Mouse (Mus musculus) heart, embryonic 16.5 days (tissue): ENCODE results near the gene Gm4301. TPM values are rescaled to one million over a fixed set of nuclear protein-coding genes. Genes with fewer than 3 reads are reported as not detected.
"Not testable (repeated sequence)": the region's sequence is repeated elsewhere in the genome, so short reads cannot be mapped to it uniquely, and the experiment has no call there.

Experiments
- ATAC-seq: fragments of 200-750 bp; cut with Nextera tagmentation; replicated peaks from 2 replicates; pipeline ENCODE4 v1.8.0; 2017; ENCODE audit warnings: moderate number of reproducible peaks; ENCODE audit not compliant: insufficient read depth, low FRiP score; ENCODE audit errors: extremely low read depth
- H3K27ac ChIP-seq: fragments of 300-500 bp; sonication (generic); 2 replicates; pipeline ENCODE4 v1.5.1; 2014; ENCODE audit warnings: mild to moderate bottlenecking, low read length, control low read depth, moderate library complexity
- H3K27me3 ChIP-seq: fragments of 300-500 bp; sonication (generic); 2 replicates; pipeline ENCODE4 v1.6.1; 2014; ENCODE audit warnings: low read length, mixed read lengths; ENCODE audit not compliant: control insufficient read depth, insufficient read depth
- H3K36me3 ChIP-seq: fragments of 300-500 bp; sonication (generic); 2 replicates; pipeline ENCODE4 v1.6.1; 2014; ENCODE audit not compliant: control insufficient read depth, insufficient read depth
- H3K4me1 ChIP-seq: fragments of 300-500 bp; sonication (generic); 2 replicates; pipeline ENCODE4 v1.6.1; 2014; ENCODE audit warnings: low read length, mixed read lengths; ENCODE audit not compliant: control insufficient read depth, insufficient read depth
- H3K4me2 ChIP-seq: fragments of 300-500 bp; sonication (generic); 2 replicates; pipeline ENCODE4 v1.6.1; 2014; ENCODE audit warnings: low read depth, mild to moderate bottlenecking, control low read depth, low read length
- H3K4me3 ChIP-seq: fragments of 300-500 bp; sonication (generic); 2 replicates; pipeline ENCODE4 v1.5.1; 2014; ENCODE audit warnings: mild to moderate bottlenecking, control low read depth, low read length
- H3K9ac ChIP-seq: fragments of 300-500 bp; sonication (generic); 2 replicates; pipeline ENCODE4 v1.6.1; 2014; ENCODE audit warnings: low read length, control low read depth
- H3K9me3 ChIP-seq: fragments of 300-500 bp; sonication (generic); replicated peaks from 2 replicates; pipeline ENCODE4 v1.6.1; 2016; ENCODE audit warnings: low read length; ENCODE audit not compliant: control insufficient read depth
- WGBS: fragments of 180-500 bp; shearing (Covaris S2); extraction: QIAGEN DNeasy Blood & Tissue Kit; methylation state at CpG from one replicate; pipeline ENCODE4 v1.1.7; 2014; 5-methylcytosine and 5-hydroxymethylcytosine counted together
- polyA plus RNA-seq: library from polyadenylated mRNA; unstranded; fragments of >200 nt; fragmentation: Nextera tagmentation; extraction: Ambion mirVana; gene quantifications from 2 replicates; pipeline ENCODE4 v1.2.1, GENCODE M21; 2015

Gene Gm4301
- not detected in 2 replicates for polyA plus RNA-seq

DNA sequence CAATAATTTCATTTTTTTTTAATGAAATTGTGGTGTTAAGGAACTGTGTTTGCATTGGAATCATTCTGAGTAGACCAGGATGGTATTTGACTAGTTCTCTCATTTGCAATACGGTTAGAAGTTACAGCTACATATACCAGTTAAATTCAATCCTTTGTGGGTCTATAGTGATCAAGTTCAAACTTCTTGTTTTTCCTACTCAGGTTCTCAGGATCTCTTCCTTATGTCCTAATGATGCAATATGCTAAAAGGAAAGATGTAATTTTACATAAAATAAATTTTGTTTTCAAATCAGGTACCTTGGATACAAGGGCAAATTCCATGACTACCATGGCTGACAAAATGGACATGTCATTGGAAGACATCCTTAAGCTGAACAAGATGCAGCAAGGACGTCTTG lies at the start of gene Gm4301:
Gm4301 (plus strand) TSS at position 301 of the 400 bp plus-strand sequence.
- not testable (repeated sequence) for H3K36me3 ChIP-seq, H3K9ac ChIP-seq, H3K4me3 ChIP-seq, H3K27me3 ChIP-seq, H3K27ac ChIP-seq, H3K4me1 ChIP-seq, H3K9me3 ChIP-seq, H3K4me2 ChIP-seq, ATAC-seq
- WGBS, result no CpG with 5 or more reads among the region's 2 CpGs

DNA sequence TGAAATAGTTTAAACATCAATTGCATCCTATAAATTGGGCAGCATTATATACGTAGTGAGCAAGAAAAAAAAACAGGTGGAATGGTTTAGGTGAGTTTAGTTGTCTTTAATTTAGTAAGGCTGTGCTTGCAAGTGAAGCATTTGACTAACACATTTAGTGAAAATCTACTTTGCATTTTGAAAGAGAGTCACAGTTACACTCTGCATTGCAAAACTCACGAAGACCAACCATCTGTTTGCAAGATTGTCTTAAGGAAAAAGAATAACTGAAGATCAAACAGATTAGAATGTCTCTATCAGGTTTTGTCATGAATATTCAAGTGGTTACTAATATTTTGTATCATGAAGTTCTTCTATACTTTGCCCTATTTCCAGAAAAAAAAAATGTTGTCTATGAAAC lies 39.4 kb upstream of the Gm4301 start:
- no peak overlapping the region for H3K4me2 ChIP-seq
- WGBS, result 73% methylated on average over 2 of the region's 2 CpGs
- H3K9me3 ChIP-seq, result no peaks in the 10 kb centered on the region
- no peak for ATAC-seq
- no peak overlapping the region for H3K9ac ChIP-seq
- H3K4me3 ChIP-seq, result no peak overlapping the region
- H3K27me3 ChIP-seq, result no peaks in the 10 kb centered on the region
- no peaks in the 10 kb centered on the region for H3K36me3 ChIP-seq
- H3K4me1 ChIP-seq, result no peaks in the 10 kb centered on the region
- H3K27ac ChIP-seq, result no peak overlapping the region

DNA sequence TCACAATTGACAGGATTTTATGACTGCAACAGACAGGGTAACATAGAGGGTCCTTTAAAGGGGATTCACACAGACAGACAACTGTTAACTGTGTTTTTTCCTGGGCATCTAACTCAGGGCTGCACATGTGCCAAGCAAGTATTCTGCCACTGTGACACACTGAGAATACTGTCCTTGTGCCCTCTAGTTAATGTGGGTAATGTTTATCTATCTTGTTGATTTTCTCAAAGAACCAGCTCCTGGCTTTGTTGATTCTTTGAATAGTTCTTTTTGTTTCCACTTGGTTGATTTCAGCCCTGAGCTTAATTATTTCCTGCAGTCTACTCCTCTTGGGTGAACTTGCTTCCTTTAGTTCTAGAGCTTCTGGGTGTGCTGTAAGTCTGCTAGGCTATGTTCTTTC lies 35.4 kb upstream of the Gm4301 start:
- not testable (repeated sequence) for ATAC-seq, H3K4me3 ChIP-seq, H3K36me3 ChIP-seq, H3K27ac ChIP-seq, H3K27me3 ChIP-seq, H3K9ac ChIP-seq, H3K9me3 ChIP-seq, H3K4me2 ChIP-seq, H3K4me1 ChIP-seq

DNA sequence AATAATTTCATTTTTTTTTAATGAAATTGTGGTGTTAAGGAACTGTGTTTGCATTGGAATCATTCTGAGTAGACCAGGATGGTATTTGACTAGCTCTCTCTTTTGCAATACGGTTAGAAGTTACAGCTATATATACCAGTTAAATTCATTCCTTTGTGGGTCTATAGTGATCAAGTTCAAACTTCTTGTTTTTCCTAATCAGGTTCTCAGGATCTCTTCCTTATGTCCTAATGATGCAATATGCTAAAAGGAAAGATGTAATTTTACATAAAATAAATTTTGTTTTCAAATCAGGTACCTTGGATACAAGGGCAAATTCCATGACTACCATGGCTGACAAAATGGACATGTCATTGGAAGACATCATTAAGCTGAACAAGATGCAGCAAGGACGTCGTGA lies 5.1 kb downstream of the Gm4301 start, which contains the start of gene Gm4302:
Gm4302 (plus strand) TSS at position 301 of the 400 bp plus-strand sequence.
- H3K4me3 ChIP-seq, H3K4me1 ChIP-seq, H3K9me3 ChIP-seq, H3K9ac ChIP-seq, H3K27ac ChIP-seq, H3K36me3 ChIP-seq, ATAC-seq, H3K27me3 ChIP-seq, H3K4me2 ChIP-seq: not testable (repeated sequence)
- WGBS, result no CpG with 5 or more reads among the region's 3 CpGs

DNA sequence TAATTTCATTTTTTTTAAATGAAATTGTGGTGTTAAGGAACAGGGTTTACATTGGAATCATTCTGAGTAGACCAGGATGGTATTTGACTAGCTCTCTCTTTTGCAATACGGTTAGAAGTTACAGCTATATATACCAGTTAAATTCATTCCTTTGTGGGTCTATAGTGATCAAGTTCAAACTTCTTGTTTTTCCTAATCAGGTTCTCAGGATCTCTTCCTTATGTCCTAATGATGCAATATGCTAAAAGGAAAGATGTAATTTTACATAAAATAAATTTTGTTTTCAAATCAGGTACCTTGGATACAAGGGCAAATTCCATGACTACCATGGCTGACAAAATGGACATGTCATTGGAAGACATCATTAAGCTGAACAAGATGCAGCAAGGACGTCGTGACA lies 10.2 kb downstream of the Gm4301 start, which contains the start of gene Gm4303:
Gm4303 (plus strand) TSS at position 301 of the 400 bp plus-strand sequence.
- not testable (repeated sequence) for H3K36me3 ChIP-seq, H3K27ac ChIP-seq

DNA sequence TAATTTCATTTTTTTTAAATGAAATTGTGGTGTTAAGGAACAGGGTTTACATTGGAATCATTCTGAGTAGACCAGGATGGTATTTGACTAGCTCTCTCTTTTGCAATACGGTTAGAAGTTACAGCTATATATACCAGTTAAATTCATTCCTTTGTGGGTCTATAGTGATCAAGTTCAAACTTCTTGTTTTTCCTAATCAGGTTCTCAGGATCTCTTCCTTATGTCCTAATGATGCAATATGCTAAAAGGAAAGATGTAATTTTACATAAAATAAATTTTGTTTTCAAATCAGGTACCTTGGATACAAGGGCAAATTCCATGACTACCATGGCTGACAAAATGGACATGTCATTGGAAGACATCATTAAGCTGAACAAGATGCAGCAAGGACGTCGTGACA lies 15.3 kb downstream of the Gm4301 start, which contains the start of gene Gm4305:
Gm4305 (plus strand) TSS at position 301 of the 400 bp plus-strand sequence.
- not testable (repeated sequence) for H3K4me3 ChIP-seq, H3K27ac ChIP-seq, H3K4me2 ChIP-seq, H3K27me3 ChIP-seq, H3K9ac ChIP-seq, ATAC-seq, H3K4me1 ChIP-seq, H3K36me3 ChIP-seq, H3K9me3 ChIP-seq
- WGBS, result no CpG with 5 or more reads among the region's 3 CpGs

More for the DNA sequence above, 10.2 kb downstream of the Gm4301 start, which contains the start of gene Gm4303:
- H3K4me1 ChIP-seq, ATAC-seq, H3K4me2 ChIP-seq, H3K9ac ChIP-seq, H3K9me3 ChIP-seq, H3K4me3 ChIP-seq, H3K27me3 ChIP-seq: not testable (repeated sequence)
- no CpG with 5 or more reads among the region's 3 CpGs for WGBS

DNA sequence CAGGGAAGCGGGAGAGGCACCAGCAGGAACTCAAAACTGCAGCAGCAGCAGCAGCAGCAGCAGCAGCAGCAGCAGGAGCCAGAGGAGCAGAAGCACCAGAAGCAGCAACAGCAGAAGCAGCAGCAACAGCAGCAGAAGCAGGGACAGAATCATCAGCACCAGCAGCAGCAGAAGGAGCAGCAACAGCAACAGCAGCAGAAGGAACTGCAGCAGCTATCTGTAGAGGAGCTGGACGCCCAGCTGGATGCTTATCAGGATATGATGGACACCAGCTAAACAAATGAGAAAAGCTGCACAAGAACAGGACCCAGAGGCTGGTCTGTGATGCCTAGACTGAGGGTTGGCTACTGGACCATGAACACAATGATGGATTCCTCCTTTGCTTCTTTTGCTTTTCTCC lies 21.4 kb downstream of the Gm4301 start:
- 53% methylated on average over 2 of the region's 2 CpGs for WGBS
- H3K9ac ChIP-seq, H3K27ac ChIP-seq, H3K4me3 ChIP-seq, H3K4me2 ChIP-seq, H3K4me1 ChIP-seq, H3K27me3 ChIP-seq, H3K36me3 ChIP-seq, H3K9me3 ChIP-seq, ATAC-seq: not testable (repeated sequence)

DNA sequence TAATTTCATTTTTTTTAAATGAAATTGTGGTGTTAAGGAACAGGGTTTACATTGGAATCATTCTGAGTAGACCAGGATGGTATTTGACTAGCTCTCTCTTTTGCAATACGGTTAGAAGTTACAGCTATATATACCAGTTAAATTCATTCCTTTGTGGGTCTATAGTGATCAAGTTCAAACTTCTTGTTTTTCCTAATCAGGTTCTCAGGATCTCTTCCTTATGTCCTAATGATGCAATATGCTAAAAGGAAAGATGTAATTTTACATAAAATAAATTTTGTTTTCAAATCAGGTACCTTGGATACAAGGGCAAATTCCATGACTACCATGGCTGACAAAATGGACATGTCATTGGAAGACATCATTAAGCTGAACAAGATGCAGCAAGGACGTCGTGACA lies 25.6 kb downstream of the Gm4301 start, which contains the start of gene Gm4307:
Gm4307 (plus strand) TSS at position 301 of the 400 bp plus-strand sequence.
- WGBS, result no CpG with 5 or more reads among the region's 3 CpGs
- H3K27me3 ChIP-seq, H3K27ac ChIP-seq, H3K9me3 ChIP-seq, H3K4me1 ChIP-seq, H3K36me3 ChIP-seq, H3K4me2 ChIP-seq, H3K4me3 ChIP-seq, H3K9ac ChIP-seq, ATAC-seq: not testable (repeated sequence)

GRCm38 (mm10) chr10:100382460-100382859 lies 47.0 kb downstream of the Gm4301 start, which contains the start of gene Gm4312:
Gene Gm4312 (minus strand): TSS chr10:100382560.
- H3K36me3 ChIP-seq, H3K4me1 ChIP-seq, H3K9ac ChIP-seq, H3K4me3 ChIP-seq, H3K4me2 ChIP-seq, H3K27ac ChIP-seq, H3K27me3 ChIP-seq, H3K9me3 ChIP-seq, ATAC-seq: not testable (repeated sequence)
- no CpG with 5 or more reads among the region's 2 CpGs for WGBS
